Mouse (Mus musculus): Measurements from ENCODE around the gene Mrps12. TPM values are rescaled to one million over a fixed set of nuclear protein-coding genes. Genes with fewer than 3 reads are reported as not detected.

Gene Mrps12
- 10 to 100 TPM; 60.3 to 67.4 TPM for total RNA-seq (2021)

DNA sequence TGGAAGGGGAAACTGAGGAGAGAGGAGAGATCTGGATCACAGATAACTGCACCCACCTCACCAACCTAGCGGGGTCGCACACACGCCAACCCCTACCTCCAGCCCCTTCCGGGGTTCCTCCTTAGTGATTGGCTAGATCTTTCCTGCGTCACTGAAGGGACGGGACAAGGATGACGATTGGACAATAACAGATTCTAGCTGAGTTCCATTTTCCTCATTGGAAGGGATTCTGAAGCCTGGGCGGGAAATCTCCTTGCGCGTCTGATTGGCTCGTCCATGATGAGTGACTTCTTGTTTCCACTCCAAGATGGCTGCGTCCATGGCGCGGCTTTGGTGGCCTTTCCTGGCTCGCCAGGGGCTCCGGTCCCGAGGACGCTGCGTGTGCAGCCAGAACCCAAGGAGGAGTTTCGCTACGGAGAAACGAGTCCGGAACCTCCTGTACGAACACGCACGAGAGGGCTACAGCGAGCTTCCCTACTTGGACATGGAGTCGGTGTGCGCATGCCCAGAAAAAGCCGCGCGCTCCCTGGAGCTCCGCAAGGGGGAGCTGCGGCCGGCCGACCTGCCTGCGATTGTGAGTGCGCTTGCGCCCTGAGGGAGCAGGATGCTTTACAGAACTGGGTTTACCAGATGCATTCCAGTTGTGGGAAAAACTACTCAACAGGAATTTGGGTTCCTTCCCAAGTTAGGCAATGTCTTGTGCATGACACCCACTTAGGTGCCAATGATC is at the start of gene Mrps12, which contains the start of gene Sars2:
TSS of gene Mrps12 (minus strand) at position 112 of the 730 bp plus-strand sequence.
TSS of gene Sars2 (plus strand) at position 284 of the 730 bp plus-strand sequence.
- intact Hi-C loops (cut with DNase I): loop anchor here (2.0 kb wide), 1 partner anchor 21 kb away; no protein-coding TSS in a partner anchor

DNA sequence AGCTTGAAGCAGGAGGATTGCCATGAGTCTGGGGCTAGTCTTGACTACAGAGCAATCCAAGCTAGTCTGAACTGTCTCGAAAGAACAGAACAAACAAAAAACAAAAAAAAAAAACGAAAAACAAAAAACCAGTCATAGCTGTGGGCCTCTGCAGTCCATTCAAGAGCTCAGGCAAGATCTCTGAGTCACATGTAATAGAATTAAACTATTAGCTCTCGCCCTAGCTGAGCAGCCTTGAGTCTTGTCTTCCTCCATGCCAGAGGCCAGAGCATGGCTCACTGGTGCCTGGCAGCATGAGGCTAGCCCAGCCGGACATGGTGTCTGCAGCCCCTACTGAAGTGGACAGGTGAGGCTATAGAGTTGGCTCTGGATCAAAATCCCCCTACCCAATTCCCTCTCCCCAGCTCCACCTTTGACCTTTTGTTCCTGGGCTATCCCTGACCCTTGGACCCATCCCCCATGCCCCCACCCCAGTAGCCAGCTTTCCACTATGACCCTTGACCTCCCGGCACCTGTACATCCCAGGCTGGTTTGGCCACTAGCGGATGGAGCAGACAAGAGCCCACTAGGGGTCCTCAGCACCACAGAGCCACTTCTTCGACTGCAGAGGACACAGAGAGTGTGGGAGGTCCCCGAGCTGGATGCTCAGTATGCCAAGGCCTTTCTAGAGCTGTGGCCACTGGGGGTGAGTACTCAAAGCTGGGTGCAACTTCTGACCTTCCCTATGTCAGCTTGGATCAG is 48.6 kb upstream of the Mrps12 start:
- intact Hi-C loops (cut with DNase I): no loop called here
- no peak for DNase-seq (ENCODE audit: low spot score in 2 of 2)

More for the DNA sequence above, at the start of gene Mrps12, which contains the start of gene Sars2:
- peak; percentile 98 to 99 for DNase-seq (ENCODE audit: low spot score in 2 of 2)

- DNase-seq (ENCODE audit: low spot score in 2 of 2): no peak
- intact Hi-C loops (cut with DNase I): no loop called here
Measured at GRCm38 (mm10) chr7:28789235-28789634, 47.6 kb upstream of the Mrps12 start.

GRCm38 (mm10) chr7:28788307-28789195 is 46.9 kb upstream of the Mrps12 start, which contains the start of gene Rinl:
TSS of gene Rinl (plus strand) at chr7:28788969.
- no peak for DNase-seq (ENCODE audit: low spot score in 2 of 2)
- intact Hi-C loops (cut with DNase I): no loop called here

- no peak for DNase-seq (ENCODE audit: low spot score in 2 of 2)
- intact Hi-C loops (cut with DNase I): no loop called here
Measured at GRCm38 (mm10) chr7:28787884-28788283, 46.3 kb upstream of the Mrps12 start.

GRCm38 (mm10) chr7:28785161-28785560 is 43.5 kb upstream of the Mrps12 start:
- DNase-seq (ENCODE audit: low spot score in 2 of 2): no peak
- intact Hi-C loops (cut with DNase I): no loop called here

- intact Hi-C loops (cut with DNase I): loop anchor here (5.0 kb wide), 2 partner anchors 86 to 256 kb away; no protein-coding TSS in a partner anchor
- peak in 1 of 2 experiments; percentile 28 for DNase-seq (ENCODE audit: low spot score in 2 of 2)
Measured at GRCm38 (mm10) chr7:28781261-28781663, 39.6 kb upstream of the Mrps12 start.

- DNase-seq (ENCODE audit: low spot score in 2 of 2): peak in 1 of 2 experiments; percentile 72
- intact Hi-C loops (cut with DNase I): loop anchor here (5.0 kb wide), 2 partner anchors 86 to 256 kb away; no protein-coding TSS in a partner anchor
Measured at GRCm38 (mm10) chr7:28780857-28781256, 39.2 kb upstream of the Mrps12 start.

DNA sequence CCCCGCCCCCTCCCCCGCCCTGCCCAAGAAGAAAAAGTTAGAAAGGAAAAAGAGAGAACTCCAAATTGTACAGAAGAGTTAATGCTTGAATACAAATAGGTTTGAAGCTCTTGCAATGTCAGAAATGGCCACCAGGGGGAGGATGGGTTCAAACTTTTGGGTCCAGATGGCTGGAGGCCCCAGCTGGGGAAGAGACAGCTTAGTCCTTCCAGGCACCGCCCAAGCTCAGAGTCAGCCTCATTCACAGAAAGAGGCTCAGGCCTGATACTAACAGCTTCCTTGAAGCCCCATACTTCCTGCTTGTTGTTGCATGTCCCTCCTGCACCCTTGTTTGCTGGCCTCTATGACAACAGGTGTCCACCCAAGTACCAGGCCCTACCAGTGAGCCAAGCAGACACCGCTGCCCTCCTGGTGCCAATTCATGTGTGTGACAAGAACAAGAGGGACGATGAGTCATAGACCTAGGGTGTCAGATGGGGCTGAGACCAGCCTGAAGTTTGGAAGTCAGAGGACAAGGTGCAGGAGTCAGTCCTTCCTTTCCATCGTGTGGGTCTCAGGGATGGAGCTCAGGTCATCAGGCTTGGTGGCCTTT is 38.5 kb upstream of the Mrps12 start:
- DNase-seq (ENCODE audit: low spot score in 2 of 2): peak; percentile 84 to 93
- intact Hi-C loops (cut with DNase I): loop anchor here (5.0 kb wide), 2 partner anchors 87 to 257 kb away; no protein-coding TSS in a partner anchor

DNA sequence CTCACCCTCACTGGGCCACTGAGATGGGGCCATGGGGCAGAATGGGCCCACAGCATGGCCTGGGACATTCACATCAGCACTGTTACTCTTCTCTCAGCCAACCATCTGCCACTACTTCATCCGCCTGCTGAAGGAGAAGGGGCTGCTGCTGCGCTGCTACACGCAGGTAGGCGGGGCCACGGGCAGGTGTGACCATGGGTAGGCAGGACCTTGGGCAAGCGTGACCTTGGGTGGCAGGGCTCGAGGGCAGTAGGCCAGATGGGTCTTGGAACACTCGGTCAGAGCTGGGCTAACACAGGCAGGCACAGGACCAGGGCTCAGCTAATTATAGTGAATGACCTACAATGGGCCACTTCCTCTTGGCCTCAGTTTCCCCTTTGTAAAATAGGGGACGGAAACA is 37.2 kb upstream of the Mrps12 start:
- no peak for DNase-seq (ENCODE audit: low spot score in 2 of 2)
- intact Hi-C loops (cut with DNase I): no loop called here

GRCm38 (mm10) chr7:28775129-28775528 is 33.5 kb upstream of the Mrps12 start:
- intact Hi-C loops (cut with DNase I): no loop called here
- no peak for DNase-seq (ENCODE audit: low spot score in 2 of 2)

GRCm38 (mm10) chr7:28774164-28774563 is 32.5 kb upstream of the Mrps12 start:
- intact Hi-C loops (cut with DNase I): no loop called here
- DNase-seq (ENCODE audit: low spot score in 2 of 2): peak; percentile 34 to 41

GRCm38 (mm10) chr7:28773163-28773562 is 31.5 kb upstream of the Mrps12 start:
- DNase-seq (ENCODE audit: low spot score in 2 of 2): no peak
- intact Hi-C loops (cut with DNase I): no loop called here

DNA sequence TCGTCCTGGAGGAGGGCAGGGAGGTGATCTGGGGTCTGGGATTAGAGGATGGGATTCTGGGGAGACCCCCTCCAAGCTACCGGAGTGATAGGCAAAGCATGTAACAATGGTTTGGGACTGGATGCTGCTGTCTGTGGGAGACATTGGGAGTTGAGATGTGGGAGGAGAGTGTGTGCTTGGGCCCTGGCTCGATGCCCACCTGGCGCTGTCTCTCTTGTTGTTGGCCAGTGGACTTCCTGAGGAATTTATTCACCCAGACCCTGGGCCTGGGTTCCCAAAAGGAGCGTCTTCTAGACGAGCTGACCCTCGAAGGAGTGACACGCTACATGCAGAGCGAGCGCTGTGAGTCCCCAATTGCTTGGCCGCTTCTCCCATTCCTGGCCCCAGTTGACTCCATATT is 30.2 kb upstream of the Mrps12 start:
- DNase-seq (ENCODE audit: low spot score in 2 of 2): no peak
- intact Hi-C loops (cut with DNase I): no loop called here

GRCm38 (mm10) chr7:28770309-28770708 is 28.7 kb upstream of the Mrps12 start:
- no peak for DNase-seq (ENCODE audit: low spot score in 2 of 2)
- intact Hi-C loops (cut with DNase I): no loop called here

- no peak for DNase-seq (ENCODE audit: low spot score in 2 of 2)
- intact Hi-C loops (cut with DNase I): no loop called here
Measured at GRCm38 (mm10) chr7:28769414-28769958, 27.9 kb upstream of the Mrps12 start.

- DNase-seq (ENCODE audit: low spot score in 2 of 2): no peak
- intact Hi-C loops (cut with DNase I): no loop called here
Measured at GRCm38 (mm10) chr7:28767462-28767965, 25.9 kb upstream of the Mrps12 start, which contains the start of gene Nfkbib. TSS of gene Nfkbib (minus strand) at chr7:28767512.

GRCm38 (mm10) chr7:28766910-28767309 is 25.3 kb upstream of the Mrps12 start:
- intact Hi-C loops (cut with DNase I): loop anchor here (1.0 kb wide), 1 partner anchor 215 kb away; the partner anchor contains the start of gene Map4k1

More at GRCm38 (mm10) chr7:28766910-28767309, 25.3 kb upstream of the Mrps12 start:
- no peak for DNase-seq (ENCODE audit: low spot score in 2 of 2)
